Mouse (Mus musculus) myocyte (in vitro differentiated cells): Measurements from ENCODE around the gene Dock2.

Experiments used
- E2F4 ChIP-seq: IDR thresholded peaks from one replicate; pipeline ENCODE4 v1.6.1; 2011; ENCODE audit warnings: mild to moderate bottlenecking, control low read depth, moderate library complexity; ENCODE audit not compliant: insufficient read depth
- POLR2A ChIP-seq: IDR thresholded peaks from one replicate; pipeline ENCODE4 v1.6.1; 2011; ENCODE audit warnings: low read depth, mild to moderate bottlenecking, control low read depth, moderate library complexity; ENCODE audit not compliant: insufficient read length

DNA sequence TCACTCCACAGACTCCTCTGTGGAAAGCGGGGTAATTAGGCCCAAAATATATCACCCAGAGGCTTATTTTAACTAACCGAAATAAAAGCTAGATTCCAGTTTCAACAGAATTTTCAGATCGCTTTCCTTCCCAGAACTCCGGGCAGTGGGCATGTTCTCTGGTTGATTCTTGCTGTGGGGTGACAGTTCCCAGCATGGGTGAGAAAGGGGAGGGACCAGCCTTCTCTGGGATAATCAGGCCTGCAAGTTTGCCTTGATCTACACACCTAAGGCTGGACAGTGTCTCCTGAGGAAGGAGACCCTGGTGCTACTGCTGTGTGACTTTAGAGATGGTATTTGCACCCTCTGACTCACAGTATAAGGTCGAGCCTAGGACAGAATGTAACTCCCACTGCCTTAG lies 352.3 kb downstream of the Dock2 start:
- TF ChIP-seq POLR2A (no peak), E2F4 (no peak)
